Mouse (Mus musculus) brain, embryonic 14.5 days (tissue): ENCODE measurements at regions not wholly inside any gene's neighbourhood (a gene's known extent, or its start where the extent isn't known, plus 50 kb on each side); places are given as distances from the start of the nearest gene placed in this dataset.

Experiments
- CTCF ChIP-seq: fragments of 200-500 bp; IDR thresholded peaks from 2 replicates; pipeline ENCODE4 v1.5.1; 2012; ENCODE audit warnings: inconsistent platforms, mild to moderate bottlenecking, moderate library complexity, borderline replicate concordance; ENCODE audit not compliant: insufficient read depth, insufficient read length; ENCODE audit errors: extremely low read depth
- POLR2A ChIP-seq: fragments of 200-500 bp; IDR thresholded peaks from 2 replicates; pipeline ENCODE4 v1.6.1; 2012; ENCODE audit warnings: mild to moderate bottlenecking, inconsistent platforms, borderline replicate concordance; ENCODE audit not compliant: poor library complexity, insufficient read depth, insufficient read length, severe bottlenecking; ENCODE audit errors: extremely low read depth

DNA sequence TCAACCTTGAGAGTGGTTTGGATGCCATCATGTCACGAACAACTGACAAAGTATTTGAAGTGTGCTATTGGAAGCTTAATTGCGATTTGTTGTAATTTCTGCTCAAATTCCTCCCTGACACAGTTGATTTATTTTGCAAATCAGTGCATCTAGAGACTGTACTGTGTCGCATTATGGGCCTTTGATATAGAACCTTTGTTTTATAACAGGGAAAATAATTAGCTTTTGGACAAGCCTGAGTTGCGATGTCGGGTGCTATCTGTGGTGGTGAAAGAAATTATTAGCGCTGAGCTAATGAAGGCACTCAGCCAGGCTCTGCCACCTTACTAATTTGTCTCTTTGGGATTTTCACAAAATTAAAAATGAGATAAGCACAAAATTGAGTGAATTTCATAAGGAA is 473.6 kb downstream of the Tlr4 start:
- TF ChIP-seq POLR2A (no peak), CTCF (no peak)
